Mouse (Mus musculus) kidney, postnatal 10 days (tissue): Measurements from ENCODE around the gene Map1lc3b.
A peak's percentile ranks its signal among the peaks of the same experiment; 100 is the strongest.
"Not testable (repeated sequence)": the region's sequence is repeated elsewhere in the genome, so short reads cannot be mapped to it uniquely, and the experiment has no call there.

Experiments
- DNase-seq: peaks from one replicate; pipeline ENCODE4 v3.0.0; 2021; ENCODE audit warnings: mixed read lengths

The Map1lc3b gene

GRCm38 (mm10) chr8:121573275-121573674, 16.9 kb upstream of the Map1lc3b start:
- peak; percentile 74 for DNase-seq

DNA sequence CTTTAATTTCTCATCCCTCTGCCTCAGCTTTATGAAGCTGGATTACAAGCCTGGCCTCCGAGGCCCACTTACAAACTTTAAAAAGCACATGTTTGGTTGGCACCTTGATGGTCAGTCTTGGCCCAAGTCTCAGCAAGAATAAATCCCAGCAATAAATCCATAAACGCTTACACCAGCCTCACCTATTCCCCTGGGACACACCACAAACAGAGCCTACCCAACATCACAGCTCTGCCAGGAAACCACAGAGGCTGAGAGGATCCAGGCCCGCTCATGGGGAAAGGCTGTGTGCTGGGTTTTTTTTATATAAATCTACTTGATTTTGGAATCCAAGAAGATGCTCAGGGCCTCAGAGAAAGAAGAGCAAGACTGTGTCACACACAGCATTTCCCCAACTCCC, 14.5 kb upstream of the Map1lc3b start:
- no peak for DNase-seq

DNA sequence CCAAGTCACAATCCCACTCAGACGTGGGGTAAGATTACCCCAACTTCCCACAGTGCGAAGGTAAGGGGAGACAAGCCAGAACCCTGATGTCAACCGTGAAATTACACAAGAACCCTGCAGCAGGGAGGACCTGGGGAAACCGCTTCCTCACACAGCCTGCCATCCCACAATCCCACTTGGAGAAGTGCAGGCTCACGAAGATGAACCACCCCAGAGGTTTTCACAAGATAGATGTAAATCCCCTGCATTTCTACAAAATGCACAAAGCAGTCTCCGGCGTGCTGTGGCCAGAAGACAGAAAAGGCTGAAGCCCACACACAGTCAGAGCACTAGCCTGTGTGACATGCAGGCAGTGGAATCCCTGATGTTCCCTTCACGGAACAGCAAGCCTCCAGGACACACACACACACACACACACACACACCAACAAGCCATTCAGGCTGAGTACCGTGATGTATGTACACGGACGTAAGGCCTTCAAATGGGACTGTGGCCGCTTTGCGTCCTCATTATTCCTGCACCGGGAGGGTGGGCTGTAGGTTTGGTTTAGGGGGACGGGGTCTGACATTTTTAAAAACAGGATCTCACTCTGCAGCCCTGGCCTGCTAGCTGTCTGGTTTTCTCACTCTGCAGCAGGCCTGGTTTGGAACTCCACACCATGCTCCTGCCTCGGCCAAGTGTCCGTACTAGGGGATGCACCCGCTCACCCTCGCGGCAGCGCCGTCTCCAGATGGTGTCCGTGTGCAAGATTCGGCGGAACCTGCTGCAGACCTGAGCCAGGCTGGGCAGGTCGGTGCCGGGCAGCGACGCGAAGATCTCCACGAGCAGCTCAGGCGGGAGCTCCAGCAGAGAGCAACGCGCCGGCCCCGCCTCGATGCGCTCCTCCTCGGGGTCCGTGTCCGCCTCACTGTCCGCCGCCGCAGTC, 12.1 kb upstream of the Map1lc3b start:
- peak; percentile 42 for DNase-seq

DNA sequence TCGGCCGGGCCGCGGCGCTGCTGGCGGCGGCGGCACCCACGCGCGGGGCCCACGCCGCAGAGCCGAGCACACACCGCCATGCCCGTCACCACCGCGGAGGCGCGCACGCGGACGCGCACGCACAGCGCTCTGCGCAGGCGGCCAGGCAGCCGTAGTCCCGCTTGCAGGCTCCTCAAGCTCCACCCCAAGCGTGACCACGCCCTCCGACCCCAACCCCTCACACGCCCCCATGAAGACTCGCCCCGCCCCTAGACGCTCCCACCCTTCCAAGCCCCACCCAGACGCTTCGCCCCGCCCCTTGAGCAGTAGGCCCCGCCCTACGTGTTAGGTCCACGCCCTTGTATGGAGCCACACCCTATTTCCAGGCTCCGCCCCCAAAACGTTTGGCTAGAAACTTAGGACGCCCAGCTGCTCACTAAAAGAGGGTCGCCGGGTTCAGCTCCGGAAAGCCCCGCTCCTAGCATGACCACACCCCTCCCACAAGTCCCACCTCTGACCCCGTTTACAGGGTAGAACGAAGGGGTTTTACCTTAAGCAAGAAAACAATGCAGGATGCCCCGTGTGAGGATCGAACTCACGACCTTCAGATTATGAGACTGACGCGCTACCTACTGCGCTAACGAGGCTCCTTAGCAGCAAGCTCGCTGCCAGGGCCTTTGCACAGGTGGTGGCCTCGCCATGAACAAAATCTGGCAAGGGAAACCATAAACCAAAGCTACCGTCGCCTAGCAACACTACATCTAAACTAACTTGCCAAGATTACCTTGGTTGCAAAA, 11.3 kb upstream of the Map1lc3b start, which contains the start of gene Fbxo31:
Fbxo31 (minus strand) TSS at position 131 of the 776 bp plus-strand sequence.
- DNase-seq = peak; percentile 98

DNA sequence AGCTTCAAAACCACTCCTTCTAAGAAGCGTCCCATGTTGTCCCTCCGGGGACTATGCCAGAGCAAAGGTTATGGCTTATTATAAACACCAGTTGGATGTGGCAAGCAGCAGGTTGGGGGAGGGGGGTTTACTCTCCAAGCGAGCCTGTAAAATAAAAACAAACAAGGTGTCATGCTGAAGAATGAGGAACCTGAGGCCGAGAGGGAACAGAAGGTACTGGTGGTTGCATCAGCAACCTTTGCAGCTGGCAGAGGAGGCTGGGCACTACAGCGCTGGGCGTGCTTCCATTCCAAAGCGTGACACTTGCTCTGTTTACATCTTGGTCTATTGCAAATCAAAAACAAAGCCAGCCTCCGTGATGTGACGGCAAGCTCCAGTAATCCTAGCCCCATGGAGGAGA, 9.7 kb upstream of the Map1lc3b start:
- DNase-seq = no peak

- DNase-seq = no peak
These were observed 6.5 kb upstream of the Map1lc3b start for GRCm38 (mm10) chr8:121583653-121584052.

DNA sequence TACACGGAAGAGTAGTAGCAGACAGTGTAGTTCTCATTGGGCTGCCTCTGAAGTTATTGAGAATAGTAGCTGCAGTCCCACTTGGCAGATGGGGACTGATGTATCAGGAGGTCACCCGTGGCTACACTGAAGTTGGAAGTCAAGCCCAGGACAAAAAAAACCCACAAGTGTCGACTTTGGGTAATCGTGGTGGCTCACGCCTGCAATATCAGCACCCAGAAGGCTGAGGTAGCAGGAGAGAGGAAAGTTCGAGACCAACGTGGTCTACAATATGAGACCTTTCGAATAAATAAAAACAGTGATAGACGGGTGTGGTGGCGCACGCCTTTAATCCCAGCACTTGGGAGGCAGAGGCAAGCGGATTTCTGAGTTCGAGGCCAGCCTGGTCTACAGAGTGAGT, 5.4 kb upstream of the Map1lc3b start:
- no peak for DNase-seq

DNA sequence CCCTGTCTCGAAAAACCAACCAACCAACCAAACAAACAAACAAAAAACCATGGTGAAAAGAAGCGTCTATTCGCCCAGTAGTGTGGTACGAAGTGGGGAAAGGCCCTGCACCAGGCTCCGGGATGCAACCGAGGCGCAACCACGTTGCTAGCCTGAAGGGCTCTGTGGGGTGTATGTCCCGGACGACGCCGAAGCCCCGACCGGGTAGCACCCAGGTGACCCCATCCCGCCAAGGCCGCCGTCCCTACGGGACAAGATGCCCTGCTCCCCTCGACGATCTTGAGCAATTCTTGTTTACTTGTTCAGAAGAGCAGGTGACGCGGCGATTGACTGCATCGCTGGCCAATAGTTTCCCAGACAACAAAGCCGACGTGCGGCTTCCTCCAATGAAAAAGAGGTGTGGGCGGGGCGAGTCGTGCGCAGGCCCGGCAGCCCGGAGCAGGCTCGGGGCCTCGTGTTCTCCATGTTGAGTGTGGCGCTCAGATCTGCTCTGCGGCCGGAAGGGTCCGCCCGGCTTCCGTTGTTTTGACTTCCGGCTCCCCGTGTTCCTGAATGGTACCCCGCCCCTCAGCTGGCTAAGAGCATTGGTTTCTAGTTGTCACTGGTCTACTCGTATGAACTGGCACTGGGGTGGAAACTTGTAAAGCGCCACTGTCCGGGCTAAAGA, 4.9 kb upstream of the Map1lc3b start:
- peak; percentile 100 for DNase-seq

DNA sequence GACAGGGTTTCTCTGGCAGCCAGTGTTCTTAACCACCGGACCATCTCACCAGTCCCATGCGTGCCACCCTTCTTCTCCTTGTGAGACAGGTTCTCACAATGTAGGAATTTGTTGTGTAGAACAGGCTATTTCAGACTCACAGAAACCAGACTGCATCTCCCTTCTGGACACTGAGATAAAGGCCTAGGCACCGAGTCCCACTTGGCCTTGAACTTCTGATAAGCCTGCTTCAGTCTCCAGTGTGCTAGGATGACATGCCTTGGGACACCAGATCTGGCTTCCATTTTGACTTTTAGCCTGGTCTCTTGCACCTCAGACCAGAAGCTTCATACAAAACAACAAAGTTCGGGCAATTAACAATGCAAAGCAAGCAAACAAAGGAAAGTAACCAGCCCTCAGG, 1.4 kb upstream of the Map1lc3b start:
- DNase-seq = no peak

DNA sequence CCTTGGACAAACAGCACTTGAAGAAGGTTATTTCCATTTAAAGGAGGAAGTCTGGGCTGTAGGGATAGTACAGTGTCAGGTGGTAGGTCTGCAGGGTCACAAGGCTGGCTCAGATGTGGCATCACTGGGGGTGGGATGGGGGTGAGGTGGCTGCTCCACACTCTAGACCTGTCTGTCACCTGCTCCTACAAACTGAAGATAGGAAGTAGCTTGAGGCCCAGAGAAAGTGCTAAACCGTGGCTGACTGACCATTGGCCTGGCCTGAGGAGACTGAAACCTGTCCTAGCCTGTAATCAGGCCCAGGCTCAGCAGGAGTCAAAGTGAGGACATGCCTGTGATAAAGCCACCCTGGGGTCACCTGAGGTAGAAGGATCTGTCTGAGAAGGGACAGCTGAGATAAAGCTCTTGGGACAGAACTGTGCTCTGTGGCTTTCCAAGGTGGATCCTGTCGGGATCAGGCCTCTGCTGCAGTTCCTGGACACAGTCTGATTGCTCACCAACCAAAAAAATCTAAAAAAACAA, 895 bp upstream of the Map1lc3b start:
- DNase-seq = no peak

- peak; percentile 69 for DNase-seq
These were observed 1.3 kb downstream of the Map1lc3b start for GRCm38 (mm10) chr8:121591178-121592066.

DNA sequence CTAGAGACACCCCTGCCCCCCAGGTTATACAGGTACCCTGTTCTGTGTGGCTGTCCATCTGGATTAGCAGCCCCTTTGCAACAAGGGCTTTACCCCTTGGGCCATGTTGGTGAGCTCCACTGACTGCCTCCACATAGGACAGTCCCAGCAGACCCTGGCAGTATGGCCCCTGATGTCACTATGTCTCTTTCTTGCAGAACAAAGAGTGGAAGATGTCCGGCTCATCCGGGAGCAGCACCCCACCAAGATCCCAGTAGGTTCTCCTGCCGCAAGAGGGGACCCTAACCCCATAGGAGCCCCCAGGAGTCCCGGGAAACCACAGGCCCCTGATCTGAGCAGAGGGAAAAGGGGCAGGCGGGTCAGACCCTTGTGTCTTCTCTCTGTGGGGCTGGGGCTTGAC, 3.1 kb downstream of the Map1lc3b start:
- DNase-seq = no peak

DNA sequence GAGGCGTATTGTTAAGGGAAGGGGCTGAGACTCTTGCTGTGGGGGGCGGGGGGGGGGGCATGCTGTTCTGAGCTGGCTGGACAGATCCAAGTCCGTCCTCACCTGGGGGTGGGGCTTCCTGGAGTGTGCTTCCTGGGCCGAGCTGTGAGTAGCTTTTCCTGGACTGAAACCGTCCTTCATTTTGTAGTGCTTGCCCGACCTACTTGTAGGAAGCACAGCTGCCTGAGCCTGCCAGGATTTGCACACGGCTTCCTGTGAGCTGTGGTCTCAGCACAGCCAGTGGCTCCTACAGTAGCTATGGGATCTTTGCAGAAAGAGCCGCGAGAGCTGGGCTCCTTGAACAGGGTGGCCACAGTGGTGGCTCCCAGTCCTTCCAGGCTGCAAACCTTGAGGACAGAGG, 3.8 kb downstream of the Map1lc3b start:
- peak; percentile 74 for DNase-seq

DNA sequence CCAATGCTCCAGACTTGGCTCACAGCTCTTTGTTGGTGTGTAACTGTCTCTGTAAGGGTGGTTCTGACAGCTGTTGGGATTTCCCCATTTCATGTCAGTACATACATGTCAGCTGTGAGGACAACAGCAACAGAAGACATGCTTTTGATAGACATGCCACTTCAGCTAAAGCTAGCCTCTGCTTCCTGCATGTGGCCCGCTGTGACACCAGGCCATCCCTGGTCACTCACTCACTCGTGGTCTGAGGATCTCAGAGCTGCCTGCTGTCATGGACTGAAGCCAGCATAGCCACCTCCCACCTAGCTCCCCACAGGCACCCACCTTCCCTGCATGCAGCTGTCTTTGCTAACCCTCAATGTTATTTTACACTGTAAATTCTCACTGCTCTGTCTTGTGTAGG, 7.3 kb downstream of the Map1lc3b start:
- not testable (repeated sequence) for DNase-seq

- no peak for DNase-seq
These were observed 8.0 kb downstream of the Map1lc3b start for GRCm38 (mm10) chr8:121598190-121598589.

GRCm38 (mm10) chr8:121598892-121599291, 8.7 kb downstream of the Map1lc3b start:
- DNase-seq = peak; percentile 92

GRCm38 (mm10) chr8:121599842-121600241, 9.7 kb downstream of the Map1lc3b start:
- no peak for DNase-seq

- DNase-seq = no peak
These were observed 12.2 kb downstream of the Map1lc3b start for GRCm38 (mm10) chr8:121602411-121602810.

DNA sequence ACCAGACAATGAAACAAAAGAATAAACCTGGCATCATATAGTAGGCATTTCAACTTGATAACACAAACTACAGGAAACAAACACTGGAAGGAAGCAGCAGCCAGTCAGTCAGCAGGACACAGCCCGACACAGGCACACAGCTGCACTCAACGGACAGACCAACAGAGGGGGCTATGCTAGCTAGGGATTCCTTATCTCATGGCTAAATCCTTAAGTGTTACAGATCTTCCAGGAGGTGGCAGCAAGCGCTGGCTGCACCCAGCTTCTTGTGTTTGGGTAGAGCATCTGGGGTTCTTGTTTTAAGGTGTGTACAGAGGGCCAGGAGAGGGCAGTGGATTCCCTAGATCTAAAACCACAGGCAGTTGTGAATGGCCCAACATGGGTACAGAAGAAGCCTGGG, 12.7 kb downstream of the Map1lc3b start:
- DNase-seq = peak; percentile 88

GRCm38 (mm10) chr8:121603801-121604200, 13.6 kb downstream of the Map1lc3b start:
- DNase-seq = no peak

- DNase-seq = no peak
These were observed 17.5 kb downstream of the Map1lc3b start for GRCm38 (mm10) chr8:121607661-121608060.

DNA sequence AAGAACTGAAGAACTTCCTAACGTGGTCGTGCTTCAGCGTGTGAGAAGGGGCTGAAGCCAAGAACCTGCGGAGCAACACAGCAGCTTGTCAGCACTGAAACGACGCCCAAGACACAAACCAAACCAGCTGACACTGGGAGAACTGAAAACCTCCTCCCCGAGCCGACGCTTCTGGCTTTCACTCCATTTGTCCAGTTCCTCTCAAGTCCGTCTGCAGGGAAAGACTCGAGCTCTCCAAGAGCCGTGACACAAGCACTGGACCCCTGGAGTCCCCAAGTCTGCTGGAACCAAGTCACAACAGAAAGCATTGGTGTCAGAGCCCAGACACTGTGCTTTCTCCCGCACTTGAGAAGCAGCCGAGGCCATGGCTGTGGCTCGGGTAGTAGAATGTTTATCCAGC, 19.1 kb downstream of the Map1lc3b start:
- no peak for DNase-seq
